Mouse (Mus musculus) CD4-positive, CD25-positive, alpha-beta regulatory T cell, adult 2 months (primary cell): ENCODE results near the gene Mark2.
A peak's percentile ranks its signal among the peaks of the same experiment; 100 is the strongest.

Source experiments
- DNase-seq: peaks from one replicate; pipeline ENCODE4 v3.0.0-alpha.2; 2012; ENCODE audit warnings: low read depth, low spot score

Gene Mark2

GRCm38 (mm10) chr19:7295071-7295658 is 46.5 kb downstream of the Mark2 start:
- DNase-seq: peak; percentile 87

GRCm38 (mm10) chr19:7294098-7294876 is 47.4 kb downstream of the Mark2 start:
- peak; percentile 35 for DNase-seq

GRCm38 (mm10) chr19:7291958-7292709 is 49.5 kb downstream of the Mark2 start:
- DNase-seq: no peak

DNA sequence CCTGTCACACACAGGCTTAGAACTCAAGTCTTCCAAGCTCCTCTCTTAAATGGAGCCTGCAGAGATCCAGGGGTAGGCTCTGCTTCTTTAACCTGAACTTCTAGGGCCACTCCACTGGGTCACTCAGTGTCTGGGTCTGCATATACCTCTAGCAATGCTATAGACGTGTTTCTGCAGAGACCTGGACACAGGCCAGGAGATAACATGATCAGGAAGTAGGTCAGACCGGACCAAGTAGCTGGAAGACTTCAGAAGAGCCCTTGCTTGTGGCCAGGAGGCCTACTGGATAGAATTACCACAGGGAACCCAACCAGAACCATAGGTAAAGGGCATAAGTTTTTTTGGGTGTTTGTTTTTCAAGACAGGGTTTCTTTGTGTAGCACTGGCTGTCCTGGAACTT is 51.9 kb downstream of the Mark2 start:
- no peak for DNase-seq

- DNase-seq: no peak
These were observed 53.4 kb downstream of the Mark2 start for GRCm38 (mm10) chr19:7288288-7288687.

DNA sequence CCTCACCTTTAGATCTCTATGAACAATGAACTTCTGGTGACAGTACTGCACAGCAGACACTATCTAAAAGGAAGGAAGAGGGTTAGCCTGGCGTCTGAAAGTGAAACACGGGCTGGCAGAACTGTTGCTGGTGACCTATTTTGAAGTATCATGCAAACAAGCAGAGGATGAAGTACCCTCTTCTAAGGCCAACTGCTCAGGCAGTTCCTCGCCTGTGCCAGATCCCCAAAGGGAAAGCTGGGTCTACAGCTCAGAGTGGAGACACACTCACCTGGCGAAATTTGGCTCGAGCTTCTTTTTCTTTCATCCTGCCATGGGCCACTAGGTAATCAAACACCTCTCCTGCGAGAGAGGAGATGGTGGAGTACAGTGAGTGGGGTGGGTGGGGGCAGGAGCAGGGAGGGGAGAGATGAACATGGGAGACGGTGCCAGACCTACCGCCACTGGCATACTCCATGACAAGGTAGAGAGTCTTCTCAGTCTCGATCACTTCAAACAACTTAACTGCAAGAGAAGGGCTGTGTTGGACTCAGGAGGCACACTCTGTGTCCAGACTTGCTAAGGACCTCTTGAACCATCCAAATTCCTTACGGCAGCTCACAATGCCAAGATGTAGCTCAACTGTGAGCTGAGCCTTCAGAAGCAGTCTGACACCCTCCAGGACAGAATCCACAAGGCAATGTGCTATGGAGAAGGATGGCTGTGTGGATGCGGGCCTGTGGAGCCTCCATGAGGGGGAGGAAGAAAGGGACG is 54.9 kb downstream of the Mark2 start:
- no peak for DNase-seq

GRCm38 (mm10) chr19:7280557-7281330 is 60.9 kb downstream of the Mark2 start:
- no peak for DNase-seq

DNA sequence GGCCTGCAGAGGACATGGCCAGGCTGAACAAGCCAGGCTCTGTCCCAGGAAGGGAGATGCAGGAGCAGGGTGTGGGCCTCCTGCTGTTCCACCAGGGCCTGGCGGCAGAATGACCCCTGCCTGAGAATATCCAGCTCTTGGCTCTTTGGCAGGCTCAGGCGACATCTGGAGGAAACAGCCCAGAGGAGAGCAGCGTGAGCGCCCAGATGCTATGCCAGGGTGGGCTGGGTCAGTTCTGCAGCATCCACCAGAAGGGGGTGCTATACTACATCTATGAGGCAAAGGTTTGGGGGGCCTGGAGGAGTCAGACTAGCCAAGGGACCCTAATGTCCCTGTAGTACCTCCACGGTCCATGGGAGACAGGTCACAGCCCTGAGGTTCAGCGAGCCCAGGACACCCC is 62.5 kb downstream of the Mark2 start:
- peak; percentile 64 for DNase-seq

- no peak for DNase-seq
These were observed 63.3 kb downstream of the Mark2 start for GRCm38 (mm10) chr19:7278200-7278906.

GRCm38 (mm10) chr19:7276796-7277195 is 64.9 kb downstream of the Mark2 start:
- no peak for DNase-seq

DNA sequence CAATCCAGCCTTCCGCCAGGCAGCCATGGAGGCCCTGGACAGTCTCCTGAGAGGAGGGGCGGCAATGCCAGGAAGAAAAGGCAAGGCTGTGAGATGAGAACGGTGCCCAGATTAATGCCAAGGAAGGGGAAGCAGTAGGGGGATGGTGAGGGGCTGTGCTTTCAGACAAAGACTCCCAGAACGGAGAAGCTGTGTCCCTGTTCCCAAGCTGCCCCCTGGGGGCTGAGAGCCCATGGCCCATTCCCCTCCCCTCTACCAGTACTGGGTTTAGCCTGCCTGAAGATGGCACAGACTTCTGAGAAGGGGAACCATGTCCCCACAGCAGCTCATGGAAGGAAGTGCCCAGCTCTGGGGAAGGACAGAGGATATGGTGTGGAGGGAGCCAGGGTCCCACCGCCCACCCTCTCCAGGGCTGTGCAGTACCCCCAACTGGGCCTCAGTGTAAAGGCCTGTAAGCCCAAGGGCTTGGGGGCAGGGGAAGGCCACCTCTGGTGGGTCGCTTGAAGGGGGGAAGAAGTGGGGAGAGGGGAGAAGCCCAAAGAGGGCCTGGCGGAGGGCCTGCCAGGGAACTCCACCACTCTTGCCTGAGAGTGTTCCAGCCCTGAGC is 65.5 kb downstream of the Mark2 start:
- DNase-seq: no peak

DNA sequence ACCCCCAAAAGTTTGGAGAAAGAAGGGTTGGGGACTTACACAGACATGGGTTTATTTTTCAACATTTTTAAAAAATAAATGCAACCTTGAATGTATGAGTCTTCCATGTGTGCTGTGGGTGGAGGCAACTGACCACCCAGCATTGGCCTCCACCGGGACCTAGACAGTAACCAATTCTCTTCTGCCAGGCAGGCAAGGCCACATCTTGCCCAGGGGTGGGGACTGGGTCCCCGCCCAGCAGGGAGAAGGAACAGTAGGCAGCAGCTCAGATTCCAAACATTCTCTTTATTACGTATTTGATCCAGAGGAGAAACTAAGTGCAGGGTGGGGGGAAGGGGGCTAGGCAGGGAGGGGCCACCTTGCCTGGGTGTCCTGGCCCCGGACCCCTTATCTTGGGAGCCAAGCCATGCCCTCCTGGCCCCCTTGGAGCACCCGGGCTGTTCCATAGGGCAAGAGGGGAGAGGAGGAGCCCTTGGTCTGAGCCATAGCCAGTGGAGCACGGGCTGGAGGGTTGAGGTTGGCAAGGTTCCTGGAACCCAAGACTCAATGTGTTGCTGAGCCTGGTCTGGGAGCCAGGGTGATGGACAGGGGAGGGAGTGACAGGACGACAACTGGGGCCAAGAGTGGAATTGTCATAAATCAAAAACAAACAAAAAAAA is 66.4 kb downstream of the Mark2 start:
- DNase-seq: no peak

DNA sequence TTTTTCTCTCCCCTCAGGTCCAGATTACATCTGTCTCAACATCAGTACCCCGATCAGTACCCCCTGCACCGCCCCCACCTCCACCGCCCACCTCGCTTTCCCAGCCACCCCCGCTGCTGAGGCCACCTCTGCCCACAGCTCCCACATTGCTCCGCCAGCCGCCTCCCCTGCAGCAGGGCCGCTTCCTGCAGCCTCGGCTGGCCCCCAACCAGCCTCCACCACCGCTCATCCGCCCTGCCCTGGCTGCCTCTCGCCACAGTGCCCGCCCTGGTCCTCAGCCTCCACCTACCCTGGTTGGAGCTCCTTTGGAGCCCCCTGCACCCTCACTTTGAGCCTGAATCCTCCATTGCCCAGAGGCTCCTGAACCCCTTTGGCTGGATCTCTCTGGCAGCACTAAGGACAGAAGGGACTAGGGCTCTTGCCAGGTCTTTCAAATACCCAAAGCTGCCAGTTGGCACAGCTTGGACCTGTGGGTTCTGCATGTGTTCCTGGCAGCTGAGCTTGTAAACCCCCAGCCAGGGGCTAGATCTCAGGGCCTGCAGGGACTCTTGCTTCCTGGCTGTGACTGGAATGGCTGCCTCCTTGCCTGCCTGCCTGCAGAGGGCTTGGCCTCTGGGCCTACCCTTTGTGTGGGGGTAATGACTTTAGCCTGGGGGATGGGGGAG is 67.2 kb downstream of the Mark2 start:
- no peak for DNase-seq

GRCm38 (mm10) chr19:7273486-7273885 is 68.2 kb downstream of the Mark2 start:
- DNase-seq: peak; percentile 52

GRCm38 (mm10) chr19:7269290-7270044 is 72.2 kb downstream of the Mark2 start:
- DNase-seq: no peak

DNA sequence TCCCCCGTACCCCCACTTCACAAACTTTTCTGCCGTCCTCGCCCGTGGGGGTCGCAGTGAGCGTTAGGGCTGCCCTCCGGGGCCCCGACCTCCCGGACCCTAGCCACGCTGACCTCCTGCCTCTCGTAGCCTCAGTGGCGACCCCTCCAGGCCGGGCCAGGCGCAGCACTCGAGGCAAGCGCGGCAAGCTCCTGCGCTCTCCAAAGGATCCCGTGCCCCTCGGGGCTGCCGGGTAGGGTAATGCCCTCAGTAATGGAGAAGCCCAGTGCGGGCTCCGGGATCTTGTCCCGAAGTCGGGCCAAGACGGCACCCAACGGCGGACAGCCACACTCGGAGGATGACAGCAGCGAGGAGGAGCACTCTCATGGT is 73.0 kb downstream of the Mark2 start:
- peak; percentile 80 for DNase-seq

DNA sequence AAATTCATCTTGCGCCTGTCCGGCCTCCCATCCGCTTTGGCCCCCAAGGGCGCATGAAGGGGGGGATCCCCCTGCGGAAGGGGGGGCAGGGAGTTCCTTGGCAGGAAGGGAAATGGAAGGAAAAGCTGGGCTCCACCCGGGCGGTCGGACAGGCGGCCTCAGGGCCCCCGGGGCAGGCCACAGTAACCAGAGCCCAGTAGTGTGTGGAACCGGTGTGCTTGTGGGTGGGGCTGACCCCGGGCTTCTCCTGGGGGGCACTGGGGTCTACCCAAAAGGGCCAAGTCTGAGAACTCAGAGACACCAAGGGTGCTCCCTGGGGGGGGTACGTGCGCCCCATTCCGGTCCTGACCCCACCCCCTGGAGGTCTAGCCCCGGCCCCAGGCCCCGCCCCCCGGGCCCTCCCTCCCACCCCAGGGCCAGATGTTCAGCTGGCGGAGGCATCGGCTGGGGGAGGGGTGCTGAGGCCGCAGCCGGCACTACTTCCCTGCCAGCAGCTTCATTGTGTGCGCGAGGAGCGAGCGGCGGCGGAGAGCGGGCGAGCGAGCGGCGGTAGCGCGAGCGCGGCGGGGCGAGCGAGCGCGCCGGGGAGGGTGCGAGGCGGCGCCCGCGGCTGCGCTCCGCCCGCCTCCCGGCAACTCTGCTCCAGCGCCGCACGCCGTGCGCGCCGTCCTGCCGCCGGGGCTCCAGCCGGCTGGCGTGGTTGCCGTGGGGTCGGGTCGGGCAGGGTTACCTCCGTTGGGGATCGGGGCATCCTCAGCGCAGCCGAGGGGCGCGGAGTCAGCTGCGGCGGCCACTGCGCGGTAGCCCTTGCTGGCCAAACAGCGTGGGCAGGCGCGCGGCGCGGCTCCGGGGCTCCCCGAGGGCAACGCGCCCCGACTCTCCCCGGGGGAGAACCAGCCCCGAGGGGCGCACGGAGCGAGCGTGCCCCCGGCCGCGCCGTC is 73.6 kb downstream of the Mark2 start:
- peak; percentile 88 for DNase-seq
